Mouse (Mus musculus) left cerebral cortex, adult 8-10 months (tissue): Measurements from ENCODE around the gene Bach2. TPM values are rescaled to one million over a fixed set of nuclear protein-coding genes. Genes with fewer than 3 reads are reported as not detected.
A peak's percentile ranks its signal among the peaks of the same experiment; 100 is the strongest.

ENCODE experiments used
- DNase-seq, 2 experiments: peaks; one replicate each; pipeline ENCODE4 v3.0.0; 2022; ENCODE audit warnings: low spot score in 2 of 2
- total RNA-seq, 4 experiments: library from RNA; stranded (reverse); gene quantifications; 2 replicates each; pipeline ENCODE4 v1.2.4; 2022

Gene Bach2
- total RNA-seq, 4 experiments from 2014 or later, result 9.6 to 22.4 (median 15.1) TPM

DNA sequence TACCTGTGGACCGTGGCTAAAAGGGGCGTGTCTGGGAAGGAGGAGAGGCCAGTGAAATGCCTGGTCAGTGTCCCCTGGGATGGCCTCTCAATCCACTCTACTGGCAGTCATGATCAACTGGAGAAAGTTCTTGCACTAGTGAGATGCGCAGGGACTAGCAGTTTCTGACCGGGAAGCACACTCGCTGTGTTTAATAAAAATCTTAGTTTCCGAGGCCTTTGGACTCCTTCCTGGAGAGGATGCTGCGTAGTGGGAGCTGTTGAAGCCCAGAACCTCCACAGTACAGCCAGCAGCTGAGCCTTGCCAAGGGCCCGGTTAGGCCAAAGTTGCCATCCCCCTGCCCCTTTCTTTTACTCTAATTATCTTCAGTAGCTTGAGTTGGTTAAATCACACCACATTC is 148.3 kb downstream of the Bach2 start:
- no peak for DNase-seq

DNA sequence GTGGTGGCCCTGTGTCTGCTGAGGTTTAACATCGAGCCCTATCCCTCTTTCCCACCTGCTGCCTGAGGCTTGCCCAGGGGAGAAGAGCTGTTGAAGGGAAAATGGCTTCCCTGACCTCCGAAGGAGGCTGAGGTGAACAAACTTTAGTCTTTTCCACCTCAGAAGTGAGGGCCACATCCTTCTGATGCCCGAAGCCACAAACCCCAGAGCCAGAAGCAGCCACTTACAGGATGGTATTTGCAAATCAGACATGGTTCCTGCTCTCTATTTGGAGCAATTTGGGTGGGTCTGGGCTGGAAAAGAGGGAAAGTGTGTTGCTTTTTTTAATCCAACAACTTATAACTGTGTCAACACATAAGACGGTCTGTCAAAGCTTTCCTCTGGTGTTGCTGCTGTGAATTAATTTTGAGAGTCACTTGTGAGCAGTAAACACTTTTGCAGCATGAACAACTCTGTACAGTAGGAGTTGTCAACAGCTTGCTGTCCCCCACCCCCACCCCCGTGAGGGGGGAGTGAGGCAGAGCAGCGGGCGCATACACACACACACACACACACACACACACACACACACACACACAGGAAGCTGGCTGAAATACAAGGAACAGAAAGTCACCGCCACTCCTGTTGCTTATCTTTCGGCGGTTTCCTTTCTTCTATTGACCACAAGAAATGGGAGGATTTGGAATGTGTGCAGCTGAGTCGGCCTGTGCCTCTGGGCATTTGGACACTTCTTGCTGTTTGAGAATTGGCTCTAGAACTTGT is 149.1 kb downstream of the Bach2 start:
- DNase-seq, result no peak

DNA sequence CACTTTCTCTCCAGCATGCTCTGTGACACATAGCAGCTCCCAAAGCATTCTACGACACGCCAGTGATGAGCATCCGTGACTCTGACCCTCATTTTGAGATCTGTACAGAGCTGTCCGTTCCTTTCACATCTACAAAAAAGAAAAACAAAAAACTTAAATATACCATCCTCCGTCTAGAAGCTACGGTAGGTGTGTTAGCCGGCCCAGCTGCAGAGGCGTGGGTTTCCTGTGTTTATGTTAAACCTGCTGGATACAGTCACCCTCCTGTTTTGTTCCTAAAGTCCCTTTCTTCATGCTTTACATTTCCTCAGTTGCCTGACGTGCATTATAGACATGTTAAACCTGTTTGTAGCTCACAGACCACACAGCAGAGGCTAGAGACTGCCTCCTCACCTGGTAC is 150.0 kb downstream of the Bach2 start:
- no peak for DNase-seq

DNA sequence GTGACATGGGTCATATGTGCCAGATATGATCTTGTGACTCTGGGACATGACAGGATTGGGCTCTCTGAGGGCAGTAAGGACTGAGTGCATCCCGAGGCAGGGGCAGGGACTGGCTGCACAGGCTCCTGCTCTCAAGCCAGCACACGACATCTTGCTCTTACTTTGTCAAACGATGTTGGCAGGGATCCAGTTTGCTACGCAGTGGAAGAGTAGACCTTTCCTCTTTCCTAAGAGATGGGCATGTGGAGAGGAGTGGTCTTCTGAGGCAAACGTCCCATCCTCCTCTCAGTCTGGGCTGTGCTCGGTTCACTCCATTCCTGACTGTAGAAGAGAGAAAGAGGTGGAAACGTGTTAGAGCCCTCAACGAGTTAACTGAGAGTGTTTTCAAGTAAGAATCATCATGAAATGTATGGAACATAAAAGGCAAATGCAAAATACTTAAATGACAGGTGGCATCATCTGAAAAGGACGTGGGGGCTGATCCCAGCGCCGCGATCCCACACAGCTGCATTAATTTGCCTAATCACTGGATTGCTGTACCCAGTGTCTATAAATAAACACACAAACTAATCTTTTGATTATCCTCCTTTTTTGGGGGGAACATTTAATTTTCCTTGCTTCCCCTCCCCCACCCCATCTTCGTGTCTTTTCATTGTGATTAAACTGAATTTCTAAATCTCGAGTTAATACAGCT is 150.7 kb downstream of the Bach2 start:
- no peak for DNase-seq

DNA sequence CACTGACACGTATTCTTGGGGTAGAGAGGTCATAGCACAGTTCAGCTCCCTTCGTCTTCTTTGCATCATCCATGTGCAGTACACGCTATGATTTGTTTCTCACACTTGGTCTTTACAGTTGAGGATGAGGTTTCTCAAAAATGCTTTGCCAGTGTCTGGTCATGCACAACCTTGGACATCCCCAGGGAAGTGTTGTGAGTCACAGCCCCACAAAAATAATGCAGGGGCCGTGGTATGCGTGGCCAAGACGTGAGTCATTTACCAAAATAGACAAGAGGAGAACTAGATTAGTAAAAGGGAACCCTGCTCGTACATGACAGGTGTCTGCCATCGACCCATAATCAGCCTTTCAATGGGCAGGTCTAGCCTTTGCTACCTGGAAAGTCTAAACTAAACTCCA is 152.7 kb downstream of the Bach2 start:
- no peak for DNase-seq

DNA sequence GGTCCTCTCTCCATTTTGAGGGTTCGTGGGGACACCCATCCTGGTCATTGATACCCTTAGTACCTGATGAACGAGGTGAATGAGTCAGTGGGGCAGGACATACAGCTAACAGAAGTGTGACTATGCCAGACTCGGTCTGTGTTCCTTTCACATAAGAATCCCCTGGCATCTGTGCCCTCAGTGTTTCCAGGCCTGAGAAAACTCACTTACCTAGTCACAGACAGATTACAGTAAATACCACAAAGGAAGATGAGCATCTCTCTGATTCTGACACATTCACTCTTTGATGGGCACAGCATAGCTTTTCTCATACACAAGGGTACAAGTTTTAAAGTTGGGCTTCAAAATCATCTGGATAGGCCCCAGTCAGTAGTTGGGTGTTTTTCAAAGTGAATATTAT is 154.6 kb downstream of the Bach2 start:
- DNase-seq, result no peak

DNA sequence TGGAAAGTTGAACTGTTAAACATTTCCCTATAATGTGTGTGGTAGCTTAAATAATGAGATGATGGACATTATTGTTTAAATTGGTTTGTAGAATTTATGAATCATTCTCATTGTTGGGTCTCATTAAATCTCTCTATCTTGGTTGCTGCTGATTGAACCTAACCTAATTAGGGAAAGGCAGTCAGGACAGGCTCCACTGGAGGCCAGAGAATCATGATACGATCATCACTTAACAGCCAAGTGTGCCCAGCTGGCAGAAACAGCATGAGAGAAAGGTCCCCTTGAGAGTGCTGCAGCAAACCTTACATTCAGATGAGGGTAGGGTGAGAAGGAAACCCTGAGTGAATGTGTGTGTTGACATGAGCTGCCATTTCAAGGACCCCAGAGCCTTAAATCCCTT is 155.3 kb downstream of the Bach2 start:
- no peak for DNase-seq

DNA sequence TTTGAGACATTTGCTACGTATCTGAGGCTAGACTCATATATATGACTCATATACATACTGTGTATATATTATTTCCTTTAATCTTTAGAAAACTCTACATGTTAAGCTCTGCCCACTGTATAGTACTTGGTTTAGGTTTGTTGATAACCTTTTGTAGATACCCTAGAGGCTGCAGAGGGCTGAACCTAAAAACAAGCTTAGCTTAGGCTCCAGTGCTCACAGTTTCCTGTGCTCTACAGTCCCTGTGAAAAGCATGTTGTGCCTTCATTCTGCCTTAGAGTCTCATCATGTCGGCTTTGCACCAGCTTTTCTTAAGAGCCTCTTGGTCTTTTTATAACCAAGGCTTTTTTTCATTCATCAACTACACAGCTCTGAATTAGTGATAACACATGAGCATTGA is 156.2 kb downstream of the Bach2 start:
- no peak for DNase-seq

DNA sequence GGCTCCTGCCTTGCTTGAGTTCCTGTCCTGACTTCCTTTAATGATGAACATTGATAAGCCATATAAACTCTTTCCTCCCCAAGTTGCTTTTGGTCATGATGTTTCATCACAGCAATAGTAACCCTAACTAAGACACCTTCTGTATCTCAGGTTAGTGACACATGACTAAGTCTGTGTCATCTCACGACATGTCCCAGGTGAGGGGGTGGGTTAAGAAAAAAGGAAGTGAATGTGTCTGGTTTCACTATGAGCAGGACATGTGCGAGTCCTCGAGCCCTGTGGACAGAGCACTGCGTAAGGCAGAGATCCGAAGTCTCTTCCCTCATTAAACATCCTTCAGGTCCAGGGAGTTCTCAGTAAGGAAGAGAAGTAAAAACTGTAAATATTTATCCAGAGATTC is 162.9 kb downstream of the Bach2 start:
- no peak for DNase-seq

DNA sequence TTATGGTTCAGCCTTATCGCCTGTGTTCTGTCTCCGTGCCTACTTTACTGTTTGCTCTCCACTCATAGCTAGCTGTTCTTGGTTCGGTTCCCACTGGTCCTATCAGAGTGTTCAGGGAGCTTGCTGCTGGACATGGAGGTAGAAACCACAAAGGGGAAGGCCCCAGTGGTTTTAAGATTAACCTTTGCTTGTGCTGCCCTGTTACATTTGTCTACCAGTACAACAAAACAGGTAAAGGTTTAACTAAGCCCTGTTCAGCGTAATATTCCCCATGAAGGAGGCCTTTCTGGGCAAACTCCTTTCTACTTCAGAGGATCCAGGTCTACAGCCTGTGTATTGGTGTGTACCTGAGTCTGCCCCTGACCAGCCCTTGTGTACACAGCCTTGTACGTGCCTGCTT is 164.9 kb downstream of the Bach2 start:
- DNase-seq, result no peak

DNA sequence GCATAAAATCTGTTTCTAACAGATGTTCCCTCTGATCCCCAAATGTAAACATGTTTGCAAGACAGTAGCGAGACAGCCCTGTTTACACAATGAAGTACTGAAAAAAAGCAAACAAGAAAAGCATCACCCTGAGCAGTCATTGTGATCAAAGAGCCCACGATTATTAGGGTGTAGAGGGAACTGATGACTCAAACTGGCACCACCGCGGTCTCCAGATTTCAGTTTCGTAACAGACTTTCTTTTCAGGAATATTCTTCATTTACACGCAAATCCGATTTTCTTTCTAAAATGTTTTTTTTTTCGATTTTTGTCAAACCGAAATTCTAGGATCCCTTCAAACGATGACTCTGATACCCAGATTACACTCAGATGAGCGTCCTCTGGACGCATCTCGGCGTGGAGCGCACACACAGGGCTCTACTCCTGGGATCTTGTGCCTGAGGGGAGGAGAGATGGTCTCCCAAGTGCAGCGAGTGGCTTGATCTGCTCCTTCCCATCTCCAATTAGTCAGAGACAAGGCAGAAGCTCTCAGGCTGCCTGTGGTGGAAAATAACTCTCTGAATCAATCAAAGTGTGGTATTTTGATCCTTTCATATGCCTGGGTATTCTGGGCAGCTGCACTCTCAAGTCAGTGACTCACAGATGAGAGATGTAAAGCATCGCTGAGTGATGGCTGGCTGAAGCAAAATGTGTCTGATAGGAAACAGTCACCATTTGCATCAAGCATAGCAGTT is 166.7 kb downstream of the Bach2 start:
- peak in 1 of 2 experiments; percentile 52 for DNase-seq

DNA sequence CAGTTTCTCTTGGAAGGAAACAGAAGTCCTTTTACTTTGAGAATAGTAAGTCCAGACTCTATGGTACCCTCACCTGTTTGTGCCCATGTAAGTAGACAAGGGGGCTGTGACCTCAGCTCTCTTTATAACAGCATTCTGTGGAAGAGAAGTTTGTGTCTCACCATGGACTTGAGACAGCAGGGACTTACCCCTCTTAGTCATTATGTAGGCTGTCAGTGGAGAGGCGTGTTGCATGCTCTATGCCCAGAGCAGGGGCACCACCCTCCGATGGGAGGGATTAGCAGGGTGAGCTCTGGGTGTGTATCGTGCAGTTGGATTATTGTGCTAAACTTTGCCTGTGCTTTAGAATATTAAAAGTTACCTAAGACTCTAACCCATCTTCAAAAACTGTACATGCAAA is 167.4 kb downstream of the Bach2 start:
- no peak for DNase-seq

DNA sequence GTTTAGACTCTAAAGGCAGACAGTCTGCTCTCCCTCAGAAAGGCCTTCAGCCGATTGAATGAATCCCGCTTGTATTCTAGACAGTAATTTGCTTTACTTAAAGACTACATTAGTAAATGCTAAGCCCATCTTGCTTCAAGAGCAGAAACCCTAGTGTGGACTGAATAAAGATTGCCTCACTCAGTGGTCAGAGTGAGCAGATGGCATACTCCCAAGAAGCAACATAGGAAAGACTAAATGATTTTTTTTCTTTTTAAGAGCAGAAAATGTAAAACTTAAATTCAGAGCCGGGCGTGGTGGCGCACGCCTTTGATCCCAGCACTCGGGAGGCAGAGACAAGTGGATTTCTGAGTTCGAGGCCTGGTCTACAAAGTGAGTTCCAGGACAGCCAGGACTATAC is 169.9 kb downstream of the Bach2 start:
- DNase-seq, result no peak

DNA sequence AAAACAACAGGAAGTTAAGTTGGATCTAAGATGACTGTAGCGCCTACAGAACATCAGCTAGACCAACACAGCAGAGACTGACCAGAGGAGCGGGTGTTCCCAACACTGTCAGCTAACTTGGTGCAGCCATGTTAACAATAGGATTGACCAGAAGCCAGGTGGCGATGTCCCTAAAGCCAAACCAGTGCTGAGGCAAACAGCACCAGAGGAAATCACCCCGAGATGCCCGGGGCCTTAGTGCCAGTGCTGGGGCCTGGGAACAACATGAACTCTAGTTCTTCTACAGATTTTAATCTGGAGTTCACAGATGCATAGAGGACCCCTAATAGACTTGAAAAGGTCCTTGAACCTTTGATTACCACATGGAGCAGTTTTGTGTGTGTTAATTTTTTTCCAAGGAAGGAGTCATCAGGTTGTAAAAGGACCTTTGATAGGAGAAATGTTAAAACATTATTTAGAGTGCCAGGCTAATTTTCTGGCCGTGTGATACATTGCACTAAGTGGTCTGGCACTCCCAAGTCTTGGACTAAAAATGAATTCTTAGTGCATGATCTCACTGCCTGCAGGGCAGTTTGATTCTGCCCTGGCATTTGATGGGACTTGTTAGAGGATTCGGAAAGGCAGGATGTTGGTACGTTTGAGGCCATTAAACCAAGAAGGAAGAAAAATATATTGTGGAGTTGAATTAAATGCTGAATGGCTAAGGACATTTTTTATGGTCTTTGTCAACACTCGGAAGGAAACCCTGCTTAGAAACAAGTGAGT is 170.7 kb downstream of the Bach2 start:
- DNase-seq, result no peak

DNA sequence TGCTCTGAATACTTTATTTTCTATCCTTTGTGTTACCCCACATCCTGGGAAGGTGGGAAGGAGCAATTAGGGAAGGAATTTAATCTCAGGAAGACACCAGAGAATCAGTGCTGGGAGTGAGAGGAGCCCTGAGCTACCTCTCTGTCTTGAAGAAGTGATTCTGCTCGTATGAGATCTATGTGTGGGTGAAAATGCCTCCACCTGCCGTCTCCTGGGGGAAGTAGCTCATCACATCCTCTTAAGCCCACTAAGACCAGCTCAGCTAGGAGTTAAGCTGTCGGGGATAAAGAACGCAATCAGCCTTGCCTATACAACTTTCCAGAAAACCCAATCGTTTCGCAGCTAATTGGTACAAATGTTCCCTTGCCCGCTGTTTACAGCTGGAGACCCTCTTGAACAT is 174.5 kb downstream of the Bach2 start:
- DNase-seq, result no peak

DNA sequence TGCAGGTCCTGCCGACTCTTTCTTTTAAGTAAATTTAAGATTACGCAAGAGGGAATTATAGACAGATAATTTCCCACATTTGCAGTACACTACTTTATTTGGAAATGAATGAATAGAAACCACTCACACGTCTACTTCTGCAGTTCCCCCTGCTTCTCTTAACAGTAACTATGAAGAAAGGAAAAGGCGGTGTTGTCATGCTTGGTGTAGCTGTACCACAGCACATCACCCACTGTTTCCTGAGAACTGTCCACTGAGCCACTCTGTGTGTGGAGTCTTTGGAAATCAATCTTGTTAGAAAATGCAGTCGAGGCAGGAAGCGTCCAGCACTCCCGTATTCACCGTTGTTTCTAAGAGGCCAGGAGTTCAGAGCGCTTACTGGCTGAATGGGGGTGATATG is 174.9 kb downstream of the Bach2 start:
- no peak for DNase-seq

DNA sequence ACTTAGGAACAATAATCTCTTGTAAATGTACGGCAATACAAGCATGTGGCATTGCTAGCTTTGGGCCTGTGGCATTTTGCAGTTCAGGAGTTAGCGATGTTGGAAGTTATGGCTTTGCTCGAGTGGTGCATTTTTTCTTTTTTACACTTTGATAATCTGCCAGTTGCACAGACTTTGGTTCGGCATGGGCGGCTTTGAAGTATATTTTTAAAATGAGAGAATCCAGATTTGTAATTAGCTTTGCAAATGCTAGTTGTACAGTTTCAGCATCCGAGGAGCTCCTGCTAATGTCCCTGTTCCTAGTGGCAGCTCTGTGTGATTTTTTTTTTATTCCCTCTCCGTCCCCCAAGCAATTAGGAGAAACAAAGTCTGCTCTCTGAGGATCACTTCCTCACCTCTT is 176.4 kb downstream of the Bach2 start:
- peak in 1 of 2 experiments; percentile 17 for DNase-seq

DNA sequence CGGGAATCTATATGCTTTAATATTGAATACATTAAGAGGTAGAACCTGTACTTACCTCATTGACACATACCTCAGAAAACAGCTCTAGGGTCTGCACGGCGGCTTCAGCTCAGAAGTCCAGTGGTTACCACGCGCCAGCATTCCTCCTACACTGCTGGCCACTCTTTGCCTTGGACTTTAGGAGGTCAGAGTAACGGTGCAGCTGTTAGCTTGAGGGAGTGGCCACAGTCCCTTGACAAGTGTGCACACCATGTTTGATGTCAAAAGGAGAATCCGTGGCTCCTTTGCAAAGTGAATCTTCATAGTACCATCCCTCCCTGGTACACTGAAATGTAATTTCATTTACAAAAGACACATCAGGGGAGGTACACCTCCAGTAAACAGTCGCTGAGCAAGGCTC is 179.3 kb downstream of the Bach2 start:
- DNase-seq, result no peak

DNA sequence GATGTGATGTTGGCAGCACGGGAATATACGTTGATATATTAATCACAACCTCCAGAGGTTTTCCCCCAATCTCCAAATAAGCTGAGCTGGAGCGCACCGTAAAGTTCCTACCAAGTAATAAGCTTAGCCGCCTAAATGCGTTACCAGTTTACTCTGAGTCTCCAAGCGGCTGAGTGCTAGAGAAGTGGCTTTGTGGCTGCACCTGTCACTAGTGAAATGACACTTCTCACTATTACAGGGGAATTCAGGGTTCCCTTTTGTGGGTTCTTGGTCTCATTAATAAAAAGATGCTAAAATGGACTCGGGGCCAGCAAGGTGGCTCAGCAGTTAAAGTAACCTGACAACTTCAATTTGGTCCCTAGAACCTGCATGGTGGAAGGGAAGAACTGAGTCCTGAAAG is 183.0 kb downstream of the Bach2 start:
- no peak for DNase-seq

DNA sequence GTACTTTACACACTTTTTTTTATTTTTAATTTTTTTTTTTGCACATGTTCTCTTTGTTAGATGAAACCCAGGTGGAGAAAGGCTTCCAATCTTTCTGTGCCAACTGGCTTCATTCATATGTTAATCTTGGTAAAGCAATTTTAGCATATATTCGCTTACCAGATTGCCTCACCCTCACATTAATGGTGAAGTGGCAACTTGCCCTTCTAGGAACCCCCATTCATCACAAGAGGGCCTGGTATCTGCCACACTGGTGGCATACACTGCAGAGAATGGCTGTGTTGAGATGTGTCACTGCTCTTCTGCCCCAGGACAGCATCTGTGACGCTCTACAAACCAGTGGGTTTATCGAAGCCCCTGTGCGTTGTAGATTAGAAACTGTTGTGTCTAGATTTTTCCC is 183.8 kb downstream of the Bach2 start:
- no peak for DNase-seq

DNA sequence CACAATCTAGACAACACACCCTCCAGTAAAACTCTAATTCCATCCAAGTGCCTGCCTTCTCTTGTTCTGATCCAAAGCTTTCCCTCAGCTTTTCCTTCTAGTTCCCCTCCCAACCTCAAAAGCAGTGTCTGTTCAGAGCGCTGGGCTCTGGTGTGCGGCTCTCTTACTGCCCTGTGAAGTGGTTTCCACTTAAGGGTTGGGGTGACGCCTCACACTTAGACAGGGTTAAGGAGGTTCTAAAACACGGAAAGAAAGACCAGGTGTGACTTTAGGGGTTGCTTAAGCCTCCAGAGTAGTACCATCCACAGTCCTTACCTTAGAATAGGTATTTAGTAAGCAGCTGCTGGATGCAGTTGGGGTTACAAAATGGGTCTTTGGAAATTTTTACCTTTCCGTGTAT is 185.1 kb downstream of the Bach2 start:
- DNase-seq, result no peak

DNA sequence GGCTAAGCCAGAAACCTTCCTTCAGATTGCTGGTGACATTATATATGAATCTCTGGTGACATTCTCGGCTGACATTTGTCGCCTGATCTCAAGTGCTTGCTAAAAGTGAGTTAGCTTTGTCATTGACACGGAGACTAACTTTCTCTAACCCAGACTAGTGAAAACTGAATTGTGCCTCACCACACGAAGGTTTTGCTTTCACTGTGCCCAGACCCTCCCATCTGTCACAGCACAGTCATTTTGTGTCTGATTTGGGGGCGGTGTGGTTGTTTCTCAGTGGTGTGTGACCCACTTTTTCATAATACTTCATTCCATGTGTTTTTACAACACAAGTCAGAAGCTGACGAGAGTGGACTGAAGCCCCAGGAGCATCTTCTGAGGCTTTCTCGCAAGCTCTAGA is 185.8 kb downstream of the Bach2 start:
- no peak for DNase-seq
